Mouse (Mus musculus) kidney, embryonic 14.5 days (tissue): ENCODE measurements around the gene Atp10a. TPM values are rescaled to one million over a fixed set of nuclear protein-coding genes. Genes with fewer than 3 reads are reported as not detected.
A peak's percentile ranks its signal among the peaks of the same experiment; 100 is the strongest.

Source experiments
- ATAC-seq: fragments of 200-750 bp; cut with Nextera tagmentation; 2 replicates; pipeline ENCODE4 v1.8.0; 2017; ENCODE audit warnings: moderate number of reproducible peaks, mild to moderate bottlenecking, moderate TSS enrichment, moderate library complexity; ENCODE audit not compliant: low FRiP score, low TSS enrichment
- H3K27ac ChIP-seq: fragments of 300-500 bp; sonication (generic); 2 replicates; pipeline ENCODE4 v1.5.1; 2014; ENCODE audit warnings: low read depth, mild to moderate bottlenecking, low read length, moderate library complexity, mixed read lengths
- H3K27me3 ChIP-seq: fragments of 300-500 bp; sonication (generic); 2 replicates; pipeline ENCODE4 v1.6.1; 2014; ENCODE audit warnings: mild to moderate bottlenecking, low read length; ENCODE audit not compliant: control insufficient read depth, insufficient read depth
- H3K36me3 ChIP-seq: fragments of 300-500 bp; sonication (generic); 2 replicates; pipeline ENCODE4 v1.6.1; 2014; ENCODE audit warnings: low read length, mixed read lengths; ENCODE audit not compliant: control insufficient read depth, insufficient read depth
- H3K4me1 ChIP-seq: fragments of 300-500 bp; sonication (generic); 2 replicates; pipeline ENCODE4 v1.6.1; 2014; ENCODE audit warnings: low read length, mixed read lengths; ENCODE audit not compliant: control insufficient read depth, insufficient read depth
- H3K4me2 ChIP-seq: fragments of 300-500 bp; sonication (generic); replicated peaks from 2 replicates; pipeline ENCODE4 v1.6.1; 2014; ENCODE audit warnings: low read depth, mild to moderate bottlenecking, low read length
- H3K4me3 ChIP-seq: fragments of 300-500 bp; sonication (generic); 2 replicates; pipeline ENCODE4 v1.5.1; 2014; ENCODE audit warnings: mild to moderate bottlenecking, low read length
- H3K9ac ChIP-seq: fragments of 300-500 bp; sonication (generic); 2 replicates; pipeline ENCODE4 v1.6.1; 2014; ENCODE audit warnings: low read depth, mild to moderate bottlenecking, low read length, moderate library complexity
- H3K9me3 ChIP-seq: fragments of 300-500 bp; sonication (generic); 2 replicates; pipeline ENCODE4 v1.6.1; 2016; ENCODE audit warnings: low read length; ENCODE audit not compliant: control insufficient read depth
- WGBS: fragments of 180-500 bp; shearing (Covaris S2); extraction: QIAGEN DNeasy Blood & Tissue Kit; methylation state at CpG from one replicate; pipeline ENCODE4 v1.1.7; 2014; 5-methylcytosine and 5-hydroxymethylcytosine counted together
- polyA plus RNA-seq: library from polyadenylated mRNA; unstranded; fragments of >200 nt; fragmentation: Nextera tagmentation; extraction: Ambion mirVana; gene quantifications from 2 replicates; pipeline ENCODE4 v1.2.1, GENCODE M21; 2014

The Atp10a gene
- polyA plus RNA-seq, 1 experiment from 2014 or later: 4.6 TPM

DNA sequence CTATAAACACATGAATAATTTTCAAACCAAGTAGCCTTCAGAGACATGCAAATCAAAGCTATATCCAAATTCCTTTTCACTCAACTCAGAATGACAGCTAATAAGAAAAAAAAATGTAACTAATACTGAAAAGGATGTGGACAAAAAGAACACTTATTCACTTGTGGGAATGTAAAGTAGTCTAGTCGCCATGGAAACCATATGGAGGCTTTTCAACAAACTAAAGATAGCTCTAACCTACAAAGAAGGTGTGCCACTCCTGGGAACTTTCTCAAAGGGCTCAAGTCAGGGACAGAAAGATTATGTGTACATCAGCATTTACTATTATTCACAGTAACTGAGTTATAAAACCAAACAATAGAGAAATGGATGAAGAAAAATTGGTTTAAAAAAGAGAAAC, 8.6 kb upstream of the Atp10a start:
- no peak overlapping the region for H3K27ac ChIP-seq
- ATAC-seq: no peak
- no peaks in the 10 kb centered on the region for H3K36me3 ChIP-seq
- H3K4me3 ChIP-seq: no peak overlapping the region
- no peaks in the 10 kb centered on the region for H3K9me3 ChIP-seq
- no peaks in the 10 kb centered on the region for H3K27me3 ChIP-seq
- 67% methylated on average over 1 of the region's 1 CpGs for WGBS
- no peak overlapping the region for H3K9ac ChIP-seq
- H3K4me2 ChIP-seq: no peak overlapping the region
- no peaks in the 10 kb centered on the region for H3K4me1 ChIP-seq

DNA sequence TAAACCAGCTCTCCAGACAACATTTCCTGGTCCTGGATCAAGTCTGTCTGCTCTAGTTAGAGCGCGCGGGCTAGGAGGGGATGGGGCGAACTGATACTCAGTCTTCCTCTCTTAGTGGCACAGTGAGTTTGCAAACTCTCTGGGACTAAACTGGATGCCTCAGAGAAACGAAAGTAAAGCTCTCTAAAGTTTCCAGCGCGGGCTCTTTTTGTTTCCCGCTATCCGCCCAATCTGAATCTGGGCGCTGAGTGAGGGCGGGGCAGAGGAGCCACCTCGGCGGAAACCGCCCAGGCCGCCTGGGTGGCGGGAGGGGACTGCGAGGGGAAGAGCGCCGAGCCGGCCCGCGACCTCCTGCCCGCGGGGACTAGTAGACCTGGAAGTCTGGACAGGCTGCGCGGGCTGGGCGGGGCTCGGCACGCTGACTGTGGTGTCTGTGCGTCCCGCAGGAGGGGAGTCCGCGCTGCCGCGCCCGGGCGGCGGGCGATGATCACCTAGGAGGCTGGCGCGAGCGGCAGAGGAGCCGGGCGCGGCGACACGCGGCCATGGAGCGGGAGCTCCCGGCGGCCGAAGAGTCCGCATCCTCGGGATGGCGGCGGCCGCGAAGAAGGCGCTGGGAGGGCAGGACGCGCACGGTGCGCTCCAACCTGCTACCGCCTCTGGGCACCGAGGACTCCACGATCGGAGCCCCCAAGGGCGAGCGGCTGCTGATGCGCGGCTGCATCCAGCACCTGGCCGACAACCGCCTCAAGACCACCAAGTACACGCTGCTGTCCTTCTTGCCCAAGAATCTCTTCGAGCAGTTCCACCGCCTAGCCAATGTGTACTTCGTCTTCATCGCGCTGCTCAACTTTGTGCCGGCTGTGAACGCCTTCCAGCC, 2.2 kb downstream of the Atp10a start:
- Histone ChIP-seq H3K4me3 (peak overlapping the region; percentile 64), H3K9ac (peak overlapping the region; percentile 69), H3K27me3 (no peaks in the 10 kb centered on the region; the same call in 1 of the 2 replicates), H3K9me3 (no peaks in the 10 kb centered on the region), H3K27ac (peak overlapping the region; percentile 43; the same call in 1 of the 2 replicates), H3K4me1 (no peaks in the 10 kb centered on the region), H3K4me2 (peak overlapping the region; percentile 92), H3K36me3 (no peaks in the 10 kb centered on the region)
- peak; percentile 95 for ATAC-seq
- WGBS: under 1% methylated on average over 58 of the region's 81 CpGs

GRCm38 (mm10) chr7:58658790-58659405, 2.9 kb downstream of the Atp10a start:
- H3K9me3 ChIP-seq: no peaks in the 10 kb centered on the region
- ATAC-seq: peak; percentile 0; the same call in 1 of the 2 replicates
- H3K4me1 ChIP-seq: no peaks in the 10 kb centered on the region
- peak overlapping the region; percentile 43; the same call in 1 of the 2 replicates for H3K27ac ChIP-seq
- WGBS: 20% methylated on average over 14 of the region's 14 CpGs
- no peaks in the 10 kb centered on the region; the same call in 1 of the 2 replicates for H3K27me3 ChIP-seq
- no peaks in the 10 kb centered on the region for H3K36me3 ChIP-seq
- H3K4me3 ChIP-seq: peak overlapping the region; percentile 64
- peak overlapping the region; percentile 69 for H3K9ac ChIP-seq
- H3K4me2 ChIP-seq: peak overlapping the region; percentile 92

GRCm38 (mm10) chr7:58660046-58660445, 4.1 kb downstream of the Atp10a start:
- H3K4me2 ChIP-seq: 0 out of 2 replicates have a peak overlapping the region, but pooled peaks have one; percentile 1

GRCm38 (mm10) chr7:58660665-58661064, 4.7 kb downstream of the Atp10a start:
- Histone ChIP-seq H3K27ac (no peak overlapping the region), H3K4me3 (no peak overlapping the region), H3K4me1 (no peaks in the 10 kb centered on the region), H3K27me3 (no peaks in the 10 kb centered on the region; the same call in 1 of the 2 replicates), H3K9me3 (no peaks in the 10 kb centered on the region), H3K9ac (no peak overlapping the region), H3K4me2 (no peak overlapping the region), H3K36me3 (no peaks in the 10 kb centered on the region)
- ATAC-seq: no peak
- WGBS: 87% methylated on average over 5 of the region's 5 CpGs

More at GRCm38 (mm10) chr7:58660046-58660445, 4.1 kb downstream of the Atp10a start:
- H3K9ac ChIP-seq: no peak overlapping the region
- no peak overlapping the region for H3K4me3 ChIP-seq
- no peak for ATAC-seq
- no peaks in the 10 kb centered on the region for H3K36me3 ChIP-seq
- H3K9me3 ChIP-seq: no peaks in the 10 kb centered on the region
- no peaks in the 10 kb centered on the region for H3K4me1 ChIP-seq
- H3K27ac ChIP-seq: no peak overlapping the region
- no peaks in the 10 kb centered on the region; the same call in 1 of the 2 replicates for H3K27me3 ChIP-seq

- Histone ChIP-seq H3K4me2 (no peak overlapping the region), H3K4me3 (no peak overlapping the region), H3K9ac (no peak overlapping the region), H3K27ac (no peak overlapping the region), H3K27me3 (no peaks in the 10 kb centered on the region; the same call in 1 of the 2 replicates), H3K4me1 (no peaks in the 10 kb centered on the region), H3K9me3 (no peaks in the 10 kb centered on the region), H3K36me3 (no peaks in the 10 kb centered on the region)
- 87% methylated on average over 7 of the region's 7 CpGs for WGBS
- no peak for ATAC-seq
Observed at GRCm38 (mm10) chr7:58661076-58661475, 5.1 kb downstream of the Atp10a start.

DNA sequence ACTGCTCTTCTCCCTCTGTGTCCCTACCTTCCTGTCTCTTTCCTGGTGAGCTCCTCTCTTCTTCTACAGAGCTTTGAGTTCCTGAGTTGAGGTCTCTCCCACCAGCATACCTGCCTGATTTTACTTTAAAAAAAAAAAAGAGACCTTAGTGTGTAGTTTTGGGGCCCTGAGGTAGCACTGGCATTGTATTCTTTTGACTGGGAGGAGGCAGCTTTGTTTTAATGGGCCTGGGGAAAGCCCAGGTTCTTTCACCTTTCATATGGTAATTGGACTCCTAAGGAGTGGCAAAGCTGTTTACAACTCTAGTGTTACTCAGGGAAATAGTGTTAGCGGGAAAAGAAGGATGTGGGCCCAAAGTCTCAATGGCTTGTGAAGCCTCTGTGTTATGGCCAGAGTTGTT, 12.7 kb downstream of the Atp10a start:
- Histone ChIP-seq H3K9me3 (no peaks in the 10 kb centered on the region), H3K9ac (no peak overlapping the region), H3K27me3 (no peaks in the 10 kb centered on the region), H3K4me1 (no peaks in the 10 kb centered on the region), H3K36me3 (no peaks in the 10 kb centered on the region), H3K4me2 (no peak overlapping the region), H3K4me3 (no peak overlapping the region), H3K27ac (no peak overlapping the region)
- no peak for ATAC-seq
- WGBS: 48% methylated on average over 1 of the region's 1 CpGs

DNA sequence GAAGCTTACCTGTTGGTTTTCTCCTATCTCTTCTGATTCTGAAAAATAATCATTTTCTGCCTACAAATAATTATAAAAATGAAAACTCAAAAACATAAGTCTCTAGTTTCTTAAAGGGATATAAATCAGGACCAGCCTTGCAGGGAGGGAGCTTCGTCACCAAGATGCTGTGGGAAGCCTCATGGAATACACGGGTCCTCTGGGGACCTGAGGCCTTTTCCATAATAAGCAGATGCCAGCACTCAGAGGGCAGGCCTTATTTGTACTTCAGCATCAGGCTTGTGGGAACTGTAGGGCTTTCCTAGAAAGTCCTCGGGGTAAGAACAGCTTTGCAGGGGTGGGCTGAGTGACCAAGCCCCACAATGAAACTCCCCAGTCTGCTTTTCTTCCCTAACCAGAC, 20.1 kb downstream of the Atp10a start:
- ATAC-seq: no peak
- no peak overlapping the region for H3K9ac ChIP-seq
- no peaks in the 10 kb centered on the region for H3K27me3 ChIP-seq
- no peak overlapping the region for H3K4me2 ChIP-seq
- 51% methylated on average over 3 of the region's 3 CpGs for WGBS
- H3K36me3 ChIP-seq: no peaks in the 10 kb centered on the region
- H3K4me3 ChIP-seq: no peak overlapping the region
- no peaks in the 10 kb centered on the region for H3K9me3 ChIP-seq
- H3K27ac ChIP-seq: no peak overlapping the region
- H3K4me1 ChIP-seq: no peaks in the 10 kb centered on the region
